Mouse (Mus musculus) MEL (cell line): Measurements from ENCODE around the gene Ssh2. TPM values are rescaled to one million over a fixed set of nuclear protein-coding genes. Genes with fewer than 3 reads are reported as not detected.

Experiments
- DNase-seq: peaks from one replicate; pipeline ENCODE4 v3.0.0; 2011; ENCODE audit warnings: low read depth, low spot score
- H3K27ac ChIP-seq: 2 replicates; pipeline ENCODE4 v1.5.1; 2012; ENCODE audit warnings: low read depth, mild to moderate bottlenecking, control low read depth, low read length, moderate library complexity; ENCODE audit not compliant: control insufficient read depth
- H3K27me3 ChIP-seq, 2 experiments: fragments of 150-350 bp in 1 of 2; sonication (generic) in 1 of 2; 2 replicates each; pipeline ENCODE4 v1.6.1; 2012; ENCODE audit warnings: low read length in 2 of 2, mild to moderate bottlenecking in 2 of 2, improper control_type of control experiment in 1 of 2, moderate library complexity in 1 of 2; ENCODE audit not compliant: insufficient read depth in 2 of 2, control insufficient read depth in 1 of 2
- H3K36me3 ChIP-seq, 2 experiments: 2 replicates each; pipeline ENCODE4 v1.6.1; 2012 to 2014; ENCODE audit warnings: low read length in 2 of 2, improper control_type of control experiment in 1 of 2, inconsistent platforms in 1 of 2, mild to moderate bottlenecking in 1 of 2; ENCODE audit not compliant: insufficient read depth in 2 of 2, control insufficient read depth in 1 of 2
- H3K4me1 ChIP-seq, 2 experiments: fragments of 150-350 bp in 1 of 2; sonication (generic) in 1 of 2; 2 replicates each; pipeline ENCODE4 v1.6.1; 2012; ENCODE audit warnings: low read length in 2 of 2, improper control_type of control experiment in 1 of 2, mild to moderate bottlenecking in 1 of 2; ENCODE audit not compliant: insufficient read depth in 2 of 2, control insufficient read depth in 1 of 2
- H3K4me3 ChIP-seq, 2 experiments: fragments of 150-350 bp in 1 of 2; sonication (generic) in 1 of 2; 2 replicates each; pipeline ENCODE4 v1.5.1; 2012; ENCODE audit warnings: low read depth in 2 of 2, low read length in 2 of 2, mild to moderate bottlenecking in 2 of 2, moderate library complexity in 2 of 2, control low read depth in 1 of 2, improper control_type of control experiment in 1 of 2; ENCODE audit not compliant: control insufficient read depth in 1 of 2, insufficient read depth in 1 of 2
- H3K79me2 ChIP-seq: 2 replicates; pipeline ENCODE4 v1.6.1; 2012; ENCODE audit warnings: mild to moderate bottlenecking, low read length, moderate library complexity; ENCODE audit not compliant: control insufficient read depth, poor library complexity, insufficient read depth
- H3K9ac ChIP-seq: 2 replicates; pipeline ENCODE4 v1.6.1; 2012; ENCODE audit warnings: low read depth, mild to moderate bottlenecking, control low read depth, low read length, moderate library complexity; ENCODE audit not compliant: control insufficient read depth, poor library complexity, severe bottlenecking
- H3K9me3 ChIP-seq: fragments of 150-350 bp; sonication (generic); replicated peaks from 2 replicates; pipeline ENCODE4 v1.6.1; 2012; ENCODE audit warnings: mild to moderate bottlenecking, low read length, improper control_type of control experiment, moderate library complexity; ENCODE audit not compliant: insufficient read depth
- BHLHE40 ChIP-seq: IDR thresholded peaks from 2 replicates; pipeline ENCODE4 v1.6.1; 2012; ENCODE audit warnings: low read depth, mild to moderate bottlenecking, inconsistent platforms, low read length, improper control_type of control experiment, borderline replicate concordance
- CHD1 ChIP-seq: IDR thresholded peaks from 2 replicates; pipeline ENCODE4 v1.6.1; 2012; ENCODE audit warnings: low read depth, mild to moderate bottlenecking, inconsistent platforms, low read length, improper control_type of control experiment
- CHD2 ChIP-seq: IDR thresholded peaks from 2 replicates; pipeline ENCODE4 v1.6.1; 2011; ENCODE audit warnings: low read length, improper control_type of control experiment
- CTCF ChIP-seq, 3 experiments: IDR thresholded peaks in 2 of 3; conservative IDR thresholded peaks in 1 of 3; 2 replicates each; pipeline ENCODE4 v1.5.1; 2011 to 2012; ENCODE audit warnings: low read length in 3 of 3, low read depth in 2 of 3, mild to moderate bottlenecking in 2 of 3, improper control_type of control experiment in 1 of 3, inconsistent platforms in 1 of 3, mixed read lengths in 1 of 3, moderate library complexity in 1 of 3; ENCODE audit not compliant: control insufficient read depth in 1 of 3, insufficient read depth in 1 of 3, poor library complexity in 1 of 3, severe bottlenecking in 1 of 3
- ELF1 ChIP-seq: IDR thresholded peaks from 2 replicates; pipeline ENCODE4 v1.6.1; 2014; ENCODE audit warnings: low read depth, mild to moderate bottlenecking, inconsistent platforms, low read length, improper control_type of control experiment, moderate library complexity
- ETS1 ChIP-seq: IDR thresholded peaks from 2 replicates; pipeline ENCODE4 v1.6.1; 2012; ENCODE audit warnings: low read depth, mild to moderate bottlenecking, inconsistent platforms, low read length, improper control_type of control experiment, moderate library complexity
- GABPA ChIP-seq: IDR thresholded peaks from 2 replicates; pipeline ENCODE4 v1.6.1; 2012; ENCODE audit warnings: low read depth, mild to moderate bottlenecking, inconsistent platforms, low read length, improper control_type of control experiment, moderate library complexity
- MAFK ChIP-seq: IDR thresholded peaks from 2 replicates; pipeline ENCODE4 v1.6.1; 2011; ENCODE audit warnings: low read depth, mild to moderate bottlenecking, low read length, improper control_type of control experiment, borderline replicate concordance
- MAZ ChIP-seq: IDR thresholded peaks from 2 replicates; pipeline ENCODE4 v1.6.1; 2012; ENCODE audit warnings: low read depth, mild to moderate bottlenecking, inconsistent platforms, low read length, improper control_type of control experiment
- MEF2A ChIP-seq: IDR thresholded peaks from 2 replicates; pipeline ENCODE4 v1.6.1; 2014; ENCODE audit warnings: low read depth, mild to moderate bottlenecking, inconsistent platforms, low read length, improper control_type of control experiment; ENCODE audit not compliant: poor library complexity, insufficient replicate concordance, severe bottlenecking; ENCODE audit errors: extremely low read depth
- NRF1 ChIP-seq: IDR thresholded peaks from 2 replicates; pipeline ENCODE4 v1.6.1; 2014; ENCODE audit warnings: low read depth, mild to moderate bottlenecking, inconsistent platforms, low read length, improper control_type of control experiment, moderate library complexity; ENCODE audit not compliant: poor library complexity, insufficient read depth, severe bottlenecking
- RCOR1 ChIP-seq: IDR thresholded peaks from 2 replicates; pipeline ENCODE4 v1.6.1; 2012; ENCODE audit warnings: low read depth, mild to moderate bottlenecking, inconsistent platforms, low read length, improper control_type of control experiment
- SIN3A ChIP-seq: IDR thresholded peaks from 2 replicates; pipeline ENCODE4 v1.6.1; 2012; ENCODE audit warnings: low read length, improper control_type of control experiment, inconsistent platforms
- TBP ChIP-seq: IDR thresholded peaks from 2 replicates; pipeline ENCODE4 v1.8.0; 2011; ENCODE audit warnings: low read depth, low read length, improper control_type of control experiment
- UBTF ChIP-seq: IDR thresholded peaks from 2 replicates; pipeline ENCODE4 v1.6.1; 2012; ENCODE audit warnings: low read depth, mild to moderate bottlenecking, inconsistent platforms, low read length, improper control_type of control experiment, moderate library complexity, borderline replicate concordance; ENCODE audit not compliant: insufficient read depth
- ZC3H11A ChIP-seq: IDR thresholded peaks from 2 replicates; pipeline ENCODE4 v1.6.1; 2012; ENCODE audit warnings: low read depth, mild to moderate bottlenecking, inconsistent platforms, low read length, improper control_type of control experiment
- ZKSCAN1 ChIP-seq: IDR thresholded peaks from 2 replicates; pipeline ENCODE4 v1.6.1; 2012; ENCODE audit warnings: low read depth, mild to moderate bottlenecking, inconsistent platforms, low read length, improper control_type of control experiment, moderate library complexity
- ZMIZ1 ChIP-seq: IDR thresholded peaks from 2 replicates; pipeline ENCODE4 v1.6.1; 2012; ENCODE audit warnings: low read depth, mild to moderate bottlenecking, inconsistent platforms, low read length, improper control_type of control experiment, moderate library complexity
- ZNF384 ChIP-seq: IDR thresholded peaks from 2 replicates; pipeline ENCODE4 v1.6.1; 2012; ENCODE audit warnings: low read depth, mild to moderate bottlenecking, inconsistent platforms, low read length, improper control_type of control experiment
- polyA plus RNA-seq, 2 experiments: library from polyadenylated mRNA; stranded (reverse) in 1 of 2; unstranded in 1 of 2; fragments of >175 nt in 1 of 2; fragments of >200 nt in 1 of 2; gene quantifications; 2 replicates each; pipeline versions ENCODE4 v1.2.1 to v1.2.4; 2012; ENCODE audit warnings: low replicate concordance in 2 of 2, low read depth in 1 of 2; ENCODE audit not compliant: insufficient read length in 2 of 2, insufficient read depth in 1 of 2, missing spikeins in 1 of 2
- total RNA-seq: library from RNA; depleted of rRNA; stranded (reverse); fragments of 300-350 nt; gene quantifications from 2 replicates; pipeline ENCODE4 v1.2.3, GENCODE M21; 2012

The Ssh2 gene
- total and polyA plus RNA-seq, 3 experiments: 6.3 to 29.2 (median 16.5) TPM

DNA sequence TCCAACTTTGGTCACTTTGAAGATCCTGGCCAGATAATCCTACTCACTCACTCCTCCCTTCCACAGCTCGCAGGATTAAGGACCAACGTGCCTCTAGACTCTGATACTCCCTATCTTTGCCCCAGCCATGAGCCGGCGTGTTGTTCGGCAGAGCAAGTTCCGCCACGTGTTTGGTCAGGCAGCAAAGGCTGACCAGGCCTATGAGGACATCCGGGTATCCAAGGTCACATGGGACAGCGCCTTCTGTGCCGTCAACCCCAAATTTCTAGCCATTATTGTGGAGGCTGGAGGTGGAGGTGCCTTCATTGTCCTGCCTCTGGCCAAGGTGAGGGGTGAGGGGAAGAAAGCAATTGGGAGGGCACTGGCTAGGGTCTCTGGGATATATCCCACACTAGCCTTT, 247.7 kb downstream of the Ssh2 start:
- H3K9me3 ChIP-seq: no peaks in the 10 kb centered on the region
- no peak for DNase-seq
- no peak overlapping the region for H3K27ac ChIP-seq
- no peaks in the 10 kb centered on the region; a peak in 1 of 4 replicates for H3K36me3 ChIP-seq
- H3K79me2 ChIP-seq: no peaks in the 10 kb centered on the region
- H3K27me3 ChIP-seq: no peaks in the 10 kb centered on the region
- TF ChIP-seq ETS1 (no peak), ZKSCAN1 (no peak), UBTF (no peak), BHLHE40 (no peak), CHD1 (no peak), NRF1 (no peak), GABPA (no peak), ELF1 (no peak), RCOR1 (no peak), ZMIZ1 (no peak)
- H3K9ac ChIP-seq: no peak overlapping the region
- H3K4me3 ChIP-seq: no peak overlapping the region
- 0 out of 4 replicates have a peak, but pooled peaks cover 0 to 3% of the 10 kb centered on the region in 2 experiments for H3K4me1 ChIP-seq

GRCm38 (mm10) chr11:77464684-77465083, 248.6 kb downstream of the Ssh2 start:
- no peak for TF ChIP-seq ZMIZ1
- TF ChIP-seq MAFK: no peak
- no peak for TF ChIP-seq CTCF (IDR thresholded peaks at IDR 0.05 in 2 of 3, conservative IDR thresholded peaks at IDR 0.05 in 1 of 3; ENCODE audit: control insufficient read depth in 1 of 3, insufficient read depth in 1 of 3, low read depth in 2 of 3, low read length in 3 of 3, poor library complexity in 1 of 3, severe bottlenecking in 1 of 3)
- TF ChIP-seq NRF1: no peak
- no peak for TF ChIP-seq MAZ
- no peak for TF ChIP-seq TBP
- TF ChIP-seq ETS1: no peak
- no peak for TF ChIP-seq ZC3H11A
- no peak for TF ChIP-seq ZKSCAN1
- TF ChIP-seq ZNF384: no peak
- no peak for TF ChIP-seq BHLHE40
- no peak for TF ChIP-seq MEF2A
- no peak for TF ChIP-seq GABPA
- no peak for TF ChIP-seq CHD1
- no peak for TF ChIP-seq SIN3A
- TF ChIP-seq CHD2: no peak
- Histone ChIP-seq H3K9ac (no peak overlapping the region), H3K27me3 (no peaks in the 10 kb centered on the region), H3K36me3 (no peaks in the 10 kb centered on the region; a peak in 1 of 4 replicates), H3K4me1 (0 out of 4 replicates have a peak, but pooled peaks cover 0 to 3% of the 10 kb centered on the region in 2 experiments), H3K27ac (no peak overlapping the region), H3K79me2 (no peaks in the 10 kb centered on the region), H3K4me3 (no peak overlapping the region), H3K9me3 (no peaks in the 10 kb centered on the region)
- no peak for DNase-seq
